Mouse (Mus musculus) myocyte (in vitro differentiated cells): Measurements from ENCODE around the gene Kdelc1. TPM values are rescaled to one million over a fixed set of nuclear protein-coding genes. Genes with fewer than 3 reads are reported as not detected.
A peak's percentile ranks its signal among the peaks of the same experiment; 100 is the strongest.

ENCODE experiments used
- H3K27me3 ChIP-seq: one replicate; pipeline ENCODE4 v1.6.1; 2011; ENCODE audit not compliant: control insufficient read depth, insufficient read depth, insufficient read length
- H3K36me3 ChIP-seq: one replicate; pipeline ENCODE4 v1.6.1; 2011; ENCODE audit not compliant: control insufficient read depth, insufficient read depth
- H3K4me2 ChIP-seq: one replicate; pipeline ENCODE4 v1.6.1; 2011; ENCODE audit warnings: low read depth, control low read depth
- H3K4me3 ChIP-seq: one replicate; pipeline ENCODE4 v1.5.1; 2011; ENCODE audit warnings: mild to moderate bottlenecking, control low read depth, moderate library complexity
- H3K79me2 ChIP-seq: one replicate; pipeline ENCODE4 v1.6.1; 2011; ENCODE audit not compliant: control insufficient read depth, insufficient read depth
- H3ac ChIP-seq: one replicate; pipeline ENCODE4 v1.6.1; 2011; ENCODE audit not compliant: control insufficient read depth, insufficient read length
- CEBPB ChIP-seq: IDR thresholded peaks from 2 replicates; pipeline ENCODE4 v1.6.1; 2011; ENCODE audit warnings: mild to moderate bottlenecking, moderate library complexity; ENCODE audit not compliant: poor library complexity, insufficient read depth, severe bottlenecking
- E2F4 ChIP-seq: IDR thresholded peaks from one replicate; pipeline ENCODE4 v1.6.1; 2011; ENCODE audit warnings: mild to moderate bottlenecking, control low read depth, moderate library complexity; ENCODE audit not compliant: insufficient read depth
- MAX ChIP-seq: IDR thresholded peaks from one replicate; pipeline ENCODE4 v1.6.1; 2011; ENCODE audit warnings: low read depth, mild to moderate bottlenecking, control low read depth
- MYOD1 ChIP-seq, 3 experiments: IDR thresholded peaks; one replicate each; pipeline ENCODE4 v1.6.1; 2011; ENCODE audit warnings: control low read depth in 2 of 3, low read depth in 2 of 3, mild to moderate bottlenecking in 2 of 3, moderate library complexity in 1 of 3; ENCODE audit not compliant: insufficient read length in 2 of 3, control insufficient read depth in 1 of 3
- MYOG ChIP-seq, 3 experiments: IDR thresholded peaks; one replicate each; pipeline ENCODE4 v1.6.1; 2011; ENCODE audit warnings: control low read depth in 2 of 3, low read depth in 2 of 3, mild to moderate bottlenecking in 2 of 3; ENCODE audit not compliant: insufficient read length in 2 of 3, control insufficient read depth in 1 of 3, insufficient read depth in 1 of 3
- POLR2A ChIP-seq: IDR thresholded peaks from one replicate; pipeline ENCODE4 v1.6.1; 2011; ENCODE audit warnings: low read depth, mild to moderate bottlenecking, control low read depth, moderate library complexity; ENCODE audit not compliant: insufficient read length
- POLR2AphosphoS2 ChIP-seq: IDR thresholded peaks from one replicate; pipeline ENCODE4 v1.6.1; 2011; ENCODE audit warnings: low read depth, control low read depth; ENCODE audit not compliant: insufficient read length
- REST ChIP-seq: IDR thresholded peaks from one replicate; pipeline ENCODE4 v1.6.1; 2011; ENCODE audit warnings: mild to moderate bottlenecking, control low read depth, moderate library complexity; ENCODE audit not compliant: insufficient read depth, insufficient read length
- SRF ChIP-seq: IDR thresholded peaks from one replicate; pipeline ENCODE4 v1.6.1; 2011; ENCODE audit warnings: low read depth; ENCODE audit not compliant: control insufficient read depth, insufficient read length
- TCF12 ChIP-seq: IDR thresholded peaks from one replicate; pipeline ENCODE4 v1.6.1; 2011; ENCODE audit warnings: mild to moderate bottlenecking, control low read depth; ENCODE audit not compliant: poor library complexity, insufficient read depth, severe bottlenecking
- TCF3 ChIP-seq: IDR thresholded peaks from one replicate; pipeline ENCODE4 v1.6.1; 2011; ENCODE audit warnings: low read depth, control low read depth; ENCODE audit not compliant: insufficient read length
- USF1 ChIP-seq: IDR thresholded peaks from one replicate; pipeline ENCODE4 v1.6.1; 2011; ENCODE audit warnings: low read depth, mild to moderate bottlenecking, control low read depth, moderate library complexity
- polyA plus RNA-seq: library from polyadenylated mRNA; unstranded; fragments of >200 nt; fragmentation: generic; extraction: Trizol; gene quantifications from one replicate; pipeline ENCODE4 v1.2.1, GENCODE M21; 2012; ENCODE audit warnings: missing spikeins

The Kdelc1 gene
- polyA plus RNA-seq, 1 experiment = 17.3 TPM

DNA sequence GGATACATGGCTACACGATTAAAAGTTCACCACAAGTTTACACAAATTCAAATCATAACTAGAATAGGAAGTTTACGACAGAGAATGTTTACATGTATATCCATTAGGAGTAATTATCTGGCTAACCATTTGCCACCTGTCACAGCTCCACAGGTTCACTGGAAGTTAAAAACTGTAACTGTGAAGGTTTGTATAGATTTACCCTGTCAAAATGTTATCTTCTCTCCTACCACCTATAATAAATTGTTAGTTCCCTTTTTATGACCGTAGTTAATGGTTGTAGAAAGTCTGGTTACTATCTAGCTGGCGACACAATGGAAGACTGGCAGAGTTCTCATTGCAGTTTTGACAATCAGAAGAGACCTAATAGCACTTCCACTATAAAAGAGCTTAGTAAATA, 21.6 kb upstream of the Kdelc1 start:
- no peak overlapping the region for H3ac ChIP-seq
- H3K4me2 ChIP-seq = no peak overlapping the region
- H3K27me3 ChIP-seq = no peaks in the 10 kb centered on the region
- H3K4me3 ChIP-seq = no peak overlapping the region
- peaks cover 24% of the 10 kb centered on the region for H3K36me3 ChIP-seq
- TF ChIP-seq USF1 (no peak), MAX (no peak), CEBPB (no peak), SRF (no peak), E2F4 (no peak), TCF12 (no peak), REST (no peak), POLR2A (no peak)
- no peaks in the 10 kb centered on the region for H3K79me2 ChIP-seq

DNA sequence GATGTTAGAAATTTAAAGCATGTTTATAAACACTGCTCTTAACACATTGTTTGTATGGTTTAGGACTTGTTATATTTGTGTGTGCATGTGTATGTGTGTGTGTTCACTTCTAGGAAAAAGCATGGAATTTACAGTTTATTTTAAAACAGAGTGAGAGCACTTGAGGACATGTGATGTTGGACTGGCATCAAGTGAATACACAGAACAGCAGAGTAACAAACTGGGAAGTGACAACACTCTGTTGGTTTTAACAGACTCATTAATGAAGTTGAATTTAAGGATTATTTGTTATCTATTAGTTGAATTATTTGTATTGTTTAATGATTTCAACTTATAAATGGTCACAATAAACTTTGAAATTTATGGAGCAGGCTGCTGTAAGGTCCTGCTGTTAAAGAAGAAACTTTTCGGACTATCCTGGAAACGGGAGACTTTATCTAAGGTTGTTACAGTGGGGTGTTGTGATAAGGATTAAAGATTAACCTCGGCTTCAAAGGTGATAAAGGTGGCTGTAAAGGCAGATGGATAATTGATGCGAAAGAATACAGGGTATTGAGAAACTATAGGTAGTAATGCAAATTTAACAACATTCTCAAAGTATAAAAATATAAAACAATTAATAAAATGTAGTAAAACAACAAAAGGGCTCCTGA, 11.4 kb upstream of the Kdelc1 start:
- no peak for TF ChIP-seq POLR2A
- no peak for TF ChIP-seq REST
- TF ChIP-seq POLR2AphosphoS2 = no peak
- TF ChIP-seq SRF = no peak
- no peak for TF ChIP-seq TCF12
- no peak for TF ChIP-seq MYOG (IDR thresholded peaks at IDR 0.05; ENCODE audit: control insufficient read depth in 1 of 3, insufficient read depth in 1 of 3, insufficient read length in 2 of 3, low read depth in 2 of 3)
- no peak for TF ChIP-seq CEBPB
- no peak for TF ChIP-seq MAX
- peaks cover 2% of the 10 kb centered on the region for H3K79me2 ChIP-seq
- H3K4me3 ChIP-seq = no peak overlapping the region
- no peak overlapping the region for H3K4me2 ChIP-seq
- peaks cover 26% of the 10 kb centered on the region for H3K36me3 ChIP-seq
- no peaks in the 10 kb centered on the region for H3K27me3 ChIP-seq
- no peak overlapping the region for H3ac ChIP-seq

DNA sequence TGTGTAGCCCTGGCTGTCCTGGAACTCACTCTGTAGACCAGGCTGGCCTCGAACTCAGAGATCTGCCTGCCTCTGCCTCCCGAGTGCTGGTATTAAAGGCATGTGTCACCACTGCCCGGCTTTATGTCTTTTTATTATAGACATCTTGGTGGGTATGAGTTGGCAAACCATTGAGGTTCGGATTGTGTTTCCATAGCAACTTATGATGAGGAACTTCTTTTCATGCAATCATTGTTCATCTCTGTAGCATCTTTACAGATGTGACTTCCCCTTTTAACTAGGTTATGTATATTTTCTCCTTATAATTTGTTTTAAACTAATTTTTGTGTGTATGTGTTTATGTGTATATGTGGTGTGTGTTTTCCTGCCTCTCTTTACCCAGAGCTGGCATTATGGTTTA, 7.0 kb upstream of the Kdelc1 start:
- H3K36me3 ChIP-seq = peaks cover 5% of the 10 kb centered on the region
- H3K4me2 ChIP-seq = no peak overlapping the region

DNA sequence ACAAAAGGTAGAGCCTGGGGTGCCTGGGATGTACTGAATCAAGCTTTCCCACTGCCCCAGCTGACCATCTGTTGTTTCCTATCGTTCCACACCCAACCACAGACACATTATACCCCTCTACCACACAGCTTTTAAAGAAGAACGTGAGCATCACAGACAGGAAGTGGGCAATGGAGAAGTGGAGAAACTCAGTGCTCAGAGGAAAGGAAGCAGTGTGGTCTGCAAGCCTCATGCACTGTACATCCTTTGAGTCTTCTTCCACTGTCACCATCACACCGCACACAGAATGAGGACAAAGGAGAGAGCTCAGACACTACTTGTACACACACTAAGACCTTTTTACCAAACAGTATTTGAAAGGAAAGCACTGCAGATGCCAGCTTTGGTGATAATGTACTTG, 3.6 kb upstream of the Kdelc1 start:
- no peak overlapping the region for H3K4me2 ChIP-seq
- no peak for TF ChIP-seq SRF
- no peak for TF ChIP-seq CEBPB
- no peak for TF ChIP-seq POLR2A
- no peak for TF ChIP-seq TCF12
- peak in 1 of 3 experiments; percentile 35 for TF ChIP-seq MYOD1 (IDR thresholded peaks at IDR 0.05; ENCODE audit: control insufficient read depth in 1 of 3, insufficient read length in 2 of 3, low read depth in 2 of 3)
- no peak for TF ChIP-seq USF1
- H3K4me3 ChIP-seq = no peak overlapping the region
- H3K36me3 ChIP-seq = no peaks in the 10 kb centered on the region
- H3K79me2 ChIP-seq = peaks cover 23% of the 10 kb centered on the region
- H3K27me3 ChIP-seq = no peaks in the 10 kb centered on the region
- H3ac ChIP-seq = no peak overlapping the region

More for the DNA sequence above, 7.0 kb upstream of the Kdelc1 start:
- no peak overlapping the region for H3K4me3 ChIP-seq
- no peak overlapping the region for H3ac ChIP-seq
- no peaks in the 10 kb centered on the region for H3K27me3 ChIP-seq
- peaks cover 12% of the 10 kb centered on the region for H3K79me2 ChIP-seq
- no peak for TF ChIP-seq SRF
- no peak for TF ChIP-seq MYOD1 (IDR thresholded peaks at IDR 0.05; ENCODE audit: control insufficient read depth in 1 of 3, insufficient read length in 2 of 3, low read depth in 2 of 3)
- TF ChIP-seq REST = no peak
- no peak for TF ChIP-seq CEBPB
- no peak for TF ChIP-seq E2F4
- TF ChIP-seq TCF12 = no peak

DNA sequence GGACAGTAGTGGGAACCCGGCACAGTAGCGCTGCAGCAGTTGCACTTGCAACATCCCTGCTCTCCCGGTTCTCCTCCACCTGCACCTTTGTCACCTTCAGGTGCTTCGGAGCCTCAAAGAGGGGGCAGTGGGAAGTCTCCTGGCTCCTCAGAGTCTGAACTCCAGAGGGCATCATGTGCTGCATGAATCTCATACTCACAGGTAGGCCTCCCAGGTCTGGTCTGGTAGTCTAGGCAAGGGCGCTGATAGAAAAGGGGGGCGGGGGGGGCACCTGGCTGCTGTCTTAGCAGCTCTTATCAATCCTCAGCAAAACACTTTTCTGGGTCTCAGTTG, 1.4 kb upstream of the Kdelc1 start:
- peaks cover 15% of the 10 kb centered on the region for H3K36me3 ChIP-seq
- peak overlapping the region; percentile 78 for H3K4me3 ChIP-seq
- peak overlapping the region; percentile 91 for H3K4me2 ChIP-seq
- TF ChIP-seq SRF (no peak), POLR2AphosphoS2 (no peak), USF1 (no peak), MYOG (IDR thresholded peaks at IDR 0.05; ENCODE audit: control insufficient read depth in 1 of 3, insufficient read depth in 1 of 3, insufficient read length in 2 of 3, low read depth in 2 of 3) (no peak), TCF12 (no peak), MAX (no peak), POLR2A (no peak), MYOD1 (IDR thresholded peaks at IDR 0.05; ENCODE audit: control insufficient read depth in 1 of 3, insufficient read length in 2 of 3, low read depth in 2 of 3) (no peak), TCF3 (no peak), CEBPB (no peak), REST (no peak), E2F4 (no peak)
- peak overlapping the region; percentile 82 for H3ac ChIP-seq
- H3K79me2 ChIP-seq = peaks cover 24% of the 10 kb centered on the region
- no peaks in the 10 kb centered on the region for H3K27me3 ChIP-seq
